Mouse (Mus musculus): ENCODE results near the gene Armh1.

GRCm38 (mm10) chr4:117234166-117234741 lies 17.7 kb downstream of the Armh1 start:
- TF ChIP-seq CTCF (IDR thresholded peaks at IDR 0.05; ENCODE audit: low read depth, low read length) (no peak), POLR2A (IDR thresholded peaks at IDR 0.05; ENCODE audit: extremely low read depth, insufficient read depth, low read length) (no peak)
